Mouse (Mus musculus) R1 (cell line): ENCODE measurements around the gene Styx.

Source experiments
- DNase-seq: peaks from one replicate; pipeline ENCODE4 v3.0.0-alpha.2; 2018; ENCODE audit warnings: low read depth, low spot score

Styx gene

GRCm38 (mm10) chr14:45350931-45351859 lies at the start of gene Styx:
Styx (plus strand) TSS chr14:45351093.
- DNase-seq = peak; percentile 93

- DNase-seq = no peak
Measured at GRCm38 (mm10) chr14:45303939-45304338, 47.0 kb upstream of the Styx start.

- no peak for DNase-seq
Measured at GRCm38 (mm10) chr14:45304389-45304788, 46.5 kb upstream of the Styx start.

GRCm38 (mm10) chr14:45305852-45306251 lies 45.0 kb upstream of the Styx start:
- no peak for DNase-seq

GRCm38 (mm10) chr14:45307630-45308328 lies 43.1 kb upstream of the Styx start:
- DNase-seq = peak; percentile 30

- DNase-seq = no peak
Measured at GRCm38 (mm10) chr14:45309646-45310045, 41.2 kb upstream of the Styx start.

- DNase-seq = no peak
Measured at GRCm38 (mm10) chr14:45310101-45310500, 40.8 kb upstream of the Styx start.

- DNase-seq = no peak
Measured at GRCm38 (mm10) chr14:45316927-45317326, 34.0 kb upstream of the Styx start.

GRCm38 (mm10) chr14:45317921-45318411 lies 32.9 kb upstream of the Styx start:
- peak; percentile 64 for DNase-seq

- peak; percentile 86 for DNase-seq
Measured at GRCm38 (mm10) chr14:45318426-45319236, 32.3 kb upstream of the Styx start, which contains the start of gene Ero1l. Ero1l (minus strand) TSS chr14:45318771.

- no peak for DNase-seq
Measured at GRCm38 (mm10) chr14:45319237-45319610, 31.7 kb upstream of the Styx start.

- no peak for DNase-seq
Measured at GRCm38 (mm10) chr14:45320111-45320510, 30.8 kb upstream of the Styx start.

- DNase-seq = no peak
Measured at GRCm38 (mm10) chr14:45321067-45321466, 29.8 kb upstream of the Styx start.

GRCm38 (mm10) chr14:45321622-45322021 lies 29.3 kb upstream of the Styx start:
- DNase-seq = no peak

- no peak for DNase-seq
Measured at GRCm38 (mm10) chr14:45322450-45322849, 28.4 kb upstream of the Styx start.

- no peak for DNase-seq
Measured at GRCm38 (mm10) chr14:45323320-45323719, 27.6 kb upstream of the Styx start.

- DNase-seq = no peak
Measured at GRCm38 (mm10) chr14:45325471-45325870, 25.4 kb upstream of the Styx start.

GRCm38 (mm10) chr14:45328072-45328713 lies 22.7 kb upstream of the Styx start:
- no peak for DNase-seq

GRCm38 (mm10) chr14:45329018-45329588 lies 21.8 kb upstream of the Styx start:
- no peak for DNase-seq

GRCm38 (mm10) chr14:45329589-45330181 lies 21.2 kb upstream of the Styx start, which contains the start of gene Psmc6:
Psmc6 (plus strand) TSS chr14:45329788.
- DNase-seq = peak; percentile 96
